Mouse (Mus musculus) right cerebral cortex, postnatal 36 days (tissue): ENCODE data around the gene Adam25.
"Not testable (repeated sequence)": the region's sequence is repeated elsewhere in the genome, so short reads cannot be mapped to it uniquely, and the experiment has no call there.

Source experiments
- DNase-seq, 2 experiments: peaks; one replicate each; pipeline ENCODE4 v3.0.0; 2022; ENCODE audit warnings: low spot score in 2 of 2, mixed read lengths in 1 of 2

The Adam25 gene

DNA sequence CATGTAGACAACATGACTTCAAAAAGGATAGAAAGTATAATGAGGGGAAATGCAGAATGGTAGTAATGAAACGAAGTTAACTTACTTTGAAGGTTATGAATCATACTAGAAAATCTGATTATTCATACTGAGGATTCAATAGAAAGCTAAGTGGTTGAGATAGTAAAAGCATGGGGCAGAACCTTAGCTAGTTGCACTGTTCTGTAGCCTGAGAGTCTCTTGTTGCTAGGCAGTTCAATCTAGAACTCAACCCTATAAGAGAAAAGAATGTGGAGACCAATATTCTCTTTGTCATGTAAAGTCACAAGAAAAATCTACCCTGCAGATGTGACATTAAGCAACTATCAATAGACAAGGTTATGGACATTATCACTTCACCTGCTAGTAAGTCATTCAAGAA is at the start of gene Adam25:
Gene Adam25, plus strand, starts transcription at position 301 of the 400 bp plus-strand sequence.
- not testable (repeated sequence) for DNase-seq

DNA sequence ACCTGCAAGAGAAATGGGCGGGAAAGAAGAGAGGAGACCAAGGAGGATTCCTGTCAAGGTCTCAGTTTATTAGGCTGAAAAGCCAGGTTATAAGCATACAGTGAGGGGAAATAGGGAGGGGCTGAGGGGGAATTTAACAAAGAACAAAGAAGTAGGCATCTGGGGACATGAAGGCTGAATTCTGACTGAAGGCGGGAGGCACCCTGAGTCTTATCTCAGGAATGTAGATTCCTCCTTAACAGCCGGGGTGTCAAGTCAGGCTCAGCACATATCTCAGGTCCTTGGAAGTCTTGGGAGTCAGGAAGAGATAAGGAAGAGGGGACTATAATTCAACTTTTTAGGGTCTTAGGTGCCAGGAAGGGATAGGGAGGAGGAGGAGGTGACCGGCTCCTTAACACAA is 36.6 kb upstream of the Adam25 start:
- not testable (repeated sequence) for DNase-seq

DNA sequence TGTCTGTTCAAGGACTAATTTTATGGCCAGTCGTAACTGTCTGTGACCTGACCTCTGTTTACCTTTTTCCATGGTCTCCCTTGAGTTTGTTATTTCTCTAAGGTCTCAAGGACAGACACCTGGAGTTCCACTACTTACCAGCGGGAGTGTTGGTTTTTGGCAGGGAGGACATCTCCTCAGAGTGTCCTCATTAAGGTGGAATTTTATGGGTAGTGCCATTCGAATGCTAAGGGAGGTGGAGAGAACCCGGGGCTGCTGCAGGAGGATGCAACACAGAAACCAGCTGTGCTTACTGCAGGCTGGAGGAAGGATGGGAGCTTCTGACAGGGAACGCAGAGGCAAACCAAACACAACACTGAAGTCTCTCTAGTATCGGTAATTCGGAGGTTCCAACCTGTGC is 36.0 kb upstream of the Adam25 start:
- DNase-seq, result no peak

DNA sequence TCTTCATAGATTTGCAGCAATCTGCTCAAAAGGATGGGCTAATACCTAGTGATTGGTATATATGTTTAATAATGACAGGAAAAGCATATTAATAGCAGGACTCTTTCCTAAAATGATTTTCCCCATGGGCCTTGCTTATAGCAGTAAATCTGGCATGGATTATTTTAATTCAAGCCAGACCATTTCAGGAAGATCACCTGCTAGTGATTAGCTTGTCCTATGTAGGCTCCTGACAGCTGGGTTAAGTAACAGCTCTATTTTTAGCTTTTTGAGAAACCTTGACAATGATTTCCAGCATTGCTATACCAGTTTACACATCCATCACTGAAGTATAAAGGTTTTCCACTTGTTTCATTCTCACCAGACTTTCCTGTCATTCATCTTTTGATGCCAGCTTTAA is 31.3 kb downstream of the Adam25 start:
- no peak for DNase-seq

DNA sequence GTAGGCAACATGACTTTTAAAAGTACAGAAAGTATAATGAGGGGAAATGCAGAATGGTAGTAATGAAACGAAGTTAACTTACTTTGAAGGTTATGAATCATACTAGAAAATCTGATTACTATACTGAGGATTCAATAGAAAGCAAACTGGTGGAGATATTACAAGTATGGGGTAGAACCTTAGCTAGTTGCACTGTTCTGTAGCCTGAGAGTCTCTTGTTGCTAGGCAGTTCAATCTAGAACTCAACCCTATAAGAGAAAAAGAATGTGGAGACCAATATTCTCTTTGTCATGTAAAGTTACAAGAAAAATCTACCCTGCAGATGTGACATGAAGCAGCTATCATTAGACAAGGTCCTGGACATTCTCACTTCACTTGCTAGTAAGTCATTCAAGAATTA is 41.0 kb downstream of the Adam25 start, which contains the start of gene Adam20:
Gene Adam20, plus strand, starts transcription at position 301 of the 400 bp plus-strand sequence.
- not testable (repeated sequence) for DNase-seq

DNA sequence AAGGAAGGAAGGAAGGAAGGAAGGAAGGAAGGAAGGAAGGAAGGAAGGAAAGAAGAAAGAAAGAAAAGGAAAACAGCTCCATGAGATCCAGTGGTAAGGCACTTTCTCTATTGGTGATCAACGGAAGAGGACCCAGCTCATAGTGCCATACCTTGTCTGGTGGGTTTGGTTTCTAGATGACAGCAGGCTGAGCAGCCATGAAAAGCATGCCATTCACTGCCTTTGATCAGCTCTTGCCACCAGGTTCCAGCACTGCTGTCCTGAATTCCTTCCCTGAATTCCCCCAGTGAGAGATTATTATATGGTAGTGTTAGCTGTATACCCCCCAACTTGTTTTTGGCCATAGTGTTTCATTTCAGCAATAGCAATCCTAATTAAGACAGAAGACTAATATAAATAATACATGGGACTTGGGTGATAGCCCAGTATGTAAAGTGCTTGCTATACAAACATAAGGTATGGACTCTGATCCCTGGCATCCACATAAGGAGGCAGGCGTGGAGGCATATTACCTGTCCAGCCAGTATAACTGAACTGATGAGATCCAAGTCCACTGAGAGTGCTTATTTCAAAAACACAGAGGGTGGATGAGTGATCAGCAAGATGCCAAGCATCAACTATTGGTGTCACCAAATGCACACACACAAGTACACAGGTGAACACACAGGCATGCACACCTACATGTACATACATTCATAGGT is 51.5 kb downstream of the Adam25 start:
- no peak for DNase-seq
